Mouse (Mus musculus): ENCODE results near the gene Vav1.
"Not testable (repeated sequence)": the region's sequence is repeated elsewhere in the genome, so short reads cannot be mapped to it uniquely, and the experiment has no call there.

Gene Vav1

DNA sequence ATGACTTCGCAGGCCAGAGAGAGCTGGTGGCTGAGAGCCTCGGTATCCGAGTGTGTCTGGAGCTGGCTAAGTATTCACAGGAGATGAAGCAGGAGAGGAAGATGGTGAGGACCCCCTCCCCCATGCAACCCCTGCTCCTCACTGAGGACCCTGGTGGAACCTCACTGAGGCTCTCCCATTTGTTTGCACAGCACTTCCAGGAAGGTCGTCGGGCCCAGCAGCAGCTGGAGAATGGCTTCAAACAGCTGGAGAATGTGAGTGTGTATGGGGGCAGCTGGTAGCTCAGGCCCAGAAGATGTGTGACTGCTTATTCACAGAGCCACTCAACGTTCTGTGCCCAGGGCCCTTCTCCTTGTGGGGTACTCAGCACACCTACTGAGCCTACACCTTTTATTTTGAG is 25.6 kb upstream of the Vav1 start:
- DNase-seq = no peak

DNA sequence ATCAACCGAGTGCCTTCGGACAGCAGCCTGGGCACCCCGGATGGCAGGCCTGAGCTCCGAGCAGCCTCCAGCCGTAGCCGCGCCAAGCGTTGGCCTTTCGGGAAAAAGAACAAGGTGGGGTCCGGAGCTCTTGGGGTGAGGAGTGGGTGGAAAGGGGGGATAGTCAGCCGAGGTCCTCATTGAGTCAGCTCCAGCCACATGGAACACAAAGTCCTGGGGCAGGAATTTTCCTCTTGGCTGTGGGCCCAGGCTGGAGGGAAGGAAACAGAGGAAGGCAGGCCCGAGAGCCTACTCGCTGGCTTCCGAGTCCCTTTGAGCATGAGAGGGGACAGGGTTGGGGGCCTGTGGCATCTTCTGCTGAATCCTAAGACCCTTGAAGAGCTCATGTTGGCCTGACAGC is 23.5 kb upstream of the Vav1 start:
- no peak for DNase-seq

DNA sequence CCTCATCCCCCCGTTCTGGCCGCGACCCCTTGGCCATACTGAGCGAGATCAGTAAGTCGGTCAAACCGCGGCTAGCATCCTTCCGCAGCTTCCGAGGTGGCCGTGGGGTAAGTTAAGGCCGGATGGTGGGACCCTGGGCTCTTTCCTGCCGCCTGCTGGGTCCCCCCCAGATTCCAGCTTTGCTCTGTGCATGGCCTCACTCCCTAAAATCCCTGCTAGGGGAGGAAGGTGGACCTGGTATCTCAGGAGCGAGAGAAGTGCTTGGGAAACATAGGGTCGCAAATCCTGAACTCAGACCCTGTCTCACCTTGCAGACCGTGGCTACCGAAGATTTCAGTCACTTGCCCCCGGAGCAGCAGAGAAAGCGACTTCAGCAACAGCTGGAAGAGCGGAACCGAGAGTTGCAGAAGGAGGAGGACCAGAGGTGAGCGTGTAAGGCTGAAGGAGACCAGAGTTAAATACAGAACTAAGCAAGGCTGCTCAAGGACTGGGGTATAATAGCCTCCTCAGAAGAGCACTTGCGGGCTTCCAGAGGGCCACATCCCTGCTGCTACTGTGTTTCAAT is 21.9 kb upstream of the Vav1 start:
- no peak for DNase-seq

DNA sequence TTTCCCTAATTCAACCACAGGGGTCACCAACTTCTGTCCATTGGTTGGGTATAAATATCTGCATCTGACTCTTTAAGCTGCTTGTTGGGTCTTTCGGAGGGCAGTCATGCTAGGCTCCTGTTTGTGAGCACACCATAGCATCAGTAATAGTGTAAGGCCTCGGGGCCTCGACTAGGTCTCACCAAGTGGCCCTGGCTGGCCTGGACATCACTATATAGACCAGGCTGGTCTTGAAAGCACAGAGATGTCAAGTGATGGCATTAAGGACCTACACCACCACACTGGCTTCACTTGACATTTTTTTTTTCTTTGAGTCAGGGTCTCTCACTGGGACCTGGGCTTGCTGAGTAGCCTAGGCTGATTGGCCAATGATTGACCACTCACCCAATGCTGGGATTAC is 20.7 kb upstream of the Vav1 start:
- no peak for DNase-seq

DNA sequence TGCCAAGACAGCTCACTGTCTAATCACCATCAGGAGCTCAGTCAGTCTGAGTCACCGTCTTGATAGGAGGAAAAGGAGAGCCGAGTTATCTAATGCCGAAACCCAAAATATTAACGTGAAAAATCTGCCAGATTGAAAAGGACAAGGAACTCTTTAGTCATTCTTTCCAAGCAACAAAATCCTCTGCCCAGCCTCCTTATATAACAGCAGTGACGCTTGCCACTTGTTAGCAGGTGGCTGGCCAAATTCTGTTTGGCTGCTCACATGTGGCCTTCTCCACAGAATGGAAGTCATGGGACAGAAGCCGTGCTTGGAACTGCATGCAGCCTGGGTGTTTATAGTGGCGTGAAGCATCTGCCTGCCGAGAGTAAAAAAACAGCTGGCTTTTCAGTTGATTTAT is 19.2 kb upstream of the Vav1 start:
- peak; percentile 20 for DNase-seq

DNA sequence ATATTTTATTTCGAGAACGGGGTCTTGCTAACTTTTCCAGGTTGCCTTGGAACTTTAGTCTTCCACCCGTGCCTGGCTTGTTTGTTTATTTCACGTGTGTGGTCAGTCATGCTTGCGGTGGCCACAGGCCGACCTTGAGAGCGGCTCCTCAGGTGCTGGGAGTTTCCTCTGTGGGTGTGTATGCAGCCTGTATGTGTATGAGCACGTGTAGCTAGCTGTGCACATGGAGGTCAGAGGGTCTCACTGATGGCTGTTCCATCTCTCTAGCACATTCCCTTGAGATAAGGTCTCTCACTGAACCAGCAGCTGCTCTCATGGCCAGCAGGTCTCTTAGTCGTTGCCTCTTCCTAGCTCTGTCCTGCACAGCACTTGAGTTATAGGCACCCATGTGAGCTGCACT is 18.5 kb upstream of the Vav1 start:
- DNase-seq = peak; percentile 3

DNA sequence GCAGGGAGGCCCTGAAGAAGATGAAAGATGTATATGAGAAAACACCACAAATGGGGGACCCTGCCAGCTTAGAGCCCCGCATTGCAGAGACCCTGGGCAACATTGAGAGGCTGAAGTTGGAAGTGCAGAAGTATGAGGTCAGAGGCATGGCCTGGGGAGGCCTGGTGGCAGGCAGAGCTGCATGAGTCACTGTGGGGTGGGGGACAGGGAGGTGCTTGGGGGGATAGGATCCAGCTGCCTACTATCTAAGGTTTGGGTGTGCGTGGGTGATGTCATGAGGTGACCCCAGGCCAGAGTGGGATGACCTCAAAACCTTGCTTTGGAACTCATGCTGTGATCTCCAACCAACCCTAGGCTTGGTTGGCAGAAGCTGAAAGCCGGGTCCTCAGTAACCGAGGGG is 17.6 kb upstream of the Vav1 start:
- peak; percentile 11 for DNase-seq

DNA sequence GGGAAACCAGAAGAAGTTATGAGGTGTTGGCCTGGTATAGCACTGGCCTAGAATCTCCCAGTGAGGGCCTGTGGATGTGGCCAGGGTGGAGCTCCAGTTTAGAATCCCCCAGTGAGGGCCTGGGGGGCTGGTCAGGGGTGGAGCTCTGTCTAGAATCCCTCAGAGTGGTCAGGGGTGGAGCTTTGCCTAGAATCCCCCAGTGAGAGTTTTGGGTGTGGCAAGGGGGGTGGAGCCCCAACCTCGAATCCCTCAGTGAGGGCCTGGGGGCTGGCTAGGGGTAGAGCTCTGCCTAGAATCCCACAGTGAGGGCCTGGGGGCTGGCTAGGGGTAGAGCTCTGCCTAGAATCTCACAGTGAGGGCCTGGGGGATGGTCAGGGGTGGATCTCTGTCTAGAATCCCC is 17.1 kb upstream of the Vav1 start:
- DNase-seq = no peak

DNA sequence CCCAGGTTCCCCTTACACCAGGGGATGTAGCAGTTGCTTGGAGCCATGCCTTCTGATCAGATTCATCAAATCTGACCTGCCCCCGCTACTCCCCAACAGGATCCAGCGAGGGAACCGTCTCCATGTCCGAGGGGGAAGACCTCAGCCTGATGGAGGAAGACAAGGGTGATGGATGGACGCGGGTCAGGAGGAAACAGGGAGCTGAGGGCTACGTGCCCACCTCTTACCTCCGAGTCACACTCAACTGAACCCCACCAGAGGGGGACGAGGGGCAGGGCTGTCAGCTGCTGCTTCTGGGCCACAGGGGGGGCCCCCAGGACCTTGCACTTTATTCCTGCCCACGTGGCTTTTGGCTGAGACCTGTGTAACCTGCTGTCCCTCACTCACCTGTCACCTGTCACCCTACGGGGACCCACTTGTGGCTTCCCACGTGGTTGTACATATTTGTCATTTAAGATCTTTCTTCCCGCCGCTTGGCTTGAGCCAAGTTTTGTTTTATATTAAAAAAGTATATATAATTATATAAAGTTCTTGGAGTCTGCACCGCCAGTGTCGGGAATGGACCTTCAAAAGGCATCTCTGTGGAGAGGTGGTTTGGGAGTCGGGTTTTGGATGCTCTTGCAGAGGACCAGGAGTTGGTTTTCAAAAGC is 15.9 kb upstream of the Vav1 start:
- no peak for DNase-seq

DNA sequence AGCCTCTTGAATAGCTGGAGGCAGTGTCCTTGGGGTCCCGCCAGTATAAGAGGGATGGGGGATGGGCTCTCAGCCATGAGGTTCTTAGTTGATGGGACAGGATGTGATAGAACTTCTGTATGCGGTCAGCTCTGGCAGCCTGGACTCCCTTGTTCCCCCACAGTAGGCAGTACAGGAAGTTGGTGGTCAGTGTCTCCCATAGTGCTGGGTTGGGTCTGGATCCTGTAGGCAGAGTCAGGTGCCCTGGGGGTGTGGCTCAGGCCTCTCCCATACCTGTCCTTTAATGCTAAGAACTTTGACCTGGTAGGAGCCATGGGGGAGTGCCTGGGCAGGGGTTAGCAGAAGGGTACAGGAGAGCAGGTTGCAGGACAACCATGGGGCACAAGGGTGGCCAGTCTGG is 14.7 kb upstream of the Vav1 start:
- peak; percentile 32 for DNase-seq

DNA sequence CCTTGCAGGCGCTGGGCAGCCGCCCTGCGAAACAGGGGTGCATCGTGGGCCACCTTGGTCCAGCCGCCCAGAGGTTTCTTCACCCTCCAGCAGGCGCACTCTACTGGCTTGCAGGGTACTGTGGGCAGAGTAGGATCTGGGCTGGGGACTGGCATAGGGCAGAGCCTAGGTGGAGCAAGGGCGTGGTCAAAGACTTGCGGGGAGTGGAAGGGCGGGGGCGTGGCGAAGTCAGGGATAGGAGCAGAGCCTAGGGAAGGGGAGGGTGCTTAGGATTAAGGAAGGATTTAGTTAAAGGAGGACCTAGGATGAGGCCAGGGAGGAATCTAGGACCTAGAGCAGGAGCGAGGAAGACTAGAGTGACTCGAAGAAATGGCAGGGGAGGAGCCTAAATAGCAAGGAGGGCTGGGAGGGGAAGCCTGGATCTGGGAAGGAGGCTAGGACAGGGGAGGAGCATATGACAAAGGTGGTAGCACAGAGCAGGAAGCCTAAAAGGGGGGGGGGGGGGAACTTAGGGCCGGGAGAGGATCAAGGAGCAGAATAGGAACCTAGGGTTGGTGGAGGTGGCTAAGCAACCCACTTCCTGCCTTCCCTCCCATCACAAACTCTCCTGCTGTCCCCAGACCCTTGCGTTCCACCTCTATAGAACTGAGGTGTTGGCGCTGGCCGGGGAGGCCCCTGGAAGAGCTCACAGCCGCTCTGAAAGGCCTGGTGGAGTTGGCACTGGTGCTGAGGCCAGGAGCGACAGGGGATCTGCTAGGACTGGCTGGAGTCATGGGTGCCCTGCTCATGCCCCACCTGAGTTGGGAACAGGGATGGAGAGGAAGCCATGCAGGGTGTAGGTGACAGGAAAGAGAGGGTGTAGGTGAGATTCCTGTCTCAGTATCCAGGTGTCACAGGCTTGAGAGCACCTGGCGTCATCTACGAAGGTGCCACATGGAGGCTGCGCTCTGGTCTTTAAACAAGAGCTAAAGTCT is 13.6 kb upstream of the Vav1 start:
- DNase-seq = peak; percentile 83

DNA sequence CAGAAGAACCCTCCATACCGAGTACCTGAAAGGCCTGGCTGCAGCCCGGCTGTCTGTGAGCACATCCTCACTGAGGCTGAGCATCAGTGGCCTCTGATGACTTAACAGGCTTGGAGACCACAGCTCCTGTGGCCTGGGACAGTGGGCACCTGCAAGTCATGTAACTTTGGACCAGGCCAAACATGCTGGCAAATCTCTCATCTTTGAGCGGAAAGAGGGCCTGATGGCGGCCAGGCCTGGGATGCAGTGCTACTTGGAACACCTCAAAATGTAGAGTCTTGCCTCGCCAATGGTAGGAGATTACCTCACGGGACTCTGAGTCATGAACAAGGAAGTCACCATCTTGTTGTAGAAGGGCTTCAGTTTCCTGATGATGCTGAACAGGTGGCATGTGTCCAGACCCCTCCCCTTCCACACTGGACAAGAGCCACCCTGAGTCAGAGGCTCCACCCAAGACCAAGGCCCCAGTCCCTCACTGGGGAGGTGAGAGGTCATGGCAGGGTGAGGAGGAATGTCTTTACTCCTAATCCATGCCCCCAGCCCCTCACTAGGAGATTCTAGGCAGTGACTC is 11.3 kb upstream of the Vav1 start:
- no peak for DNase-seq

DNA sequence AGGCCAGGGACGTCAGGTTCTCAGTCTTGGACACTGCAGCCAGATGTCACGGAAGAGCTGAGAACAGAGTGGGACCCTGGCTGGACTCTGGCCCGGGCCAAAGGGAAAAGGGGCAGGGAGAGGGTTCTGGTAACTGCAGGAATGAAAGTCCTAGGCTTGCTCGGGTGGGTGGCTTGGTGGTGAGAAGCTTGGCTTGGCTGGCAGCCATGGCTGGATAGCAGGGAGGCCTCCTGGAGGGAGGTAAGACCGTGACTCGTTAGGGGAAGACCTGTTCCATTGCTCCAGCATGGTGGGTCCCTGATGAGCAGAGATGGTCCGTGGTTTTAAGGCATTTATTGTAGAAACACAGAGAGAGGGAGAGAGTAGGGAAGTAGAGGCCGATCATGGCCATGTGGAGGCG is 7.6 kb upstream of the Vav1 start:
- DNase-seq = peak; percentile 19

DNA sequence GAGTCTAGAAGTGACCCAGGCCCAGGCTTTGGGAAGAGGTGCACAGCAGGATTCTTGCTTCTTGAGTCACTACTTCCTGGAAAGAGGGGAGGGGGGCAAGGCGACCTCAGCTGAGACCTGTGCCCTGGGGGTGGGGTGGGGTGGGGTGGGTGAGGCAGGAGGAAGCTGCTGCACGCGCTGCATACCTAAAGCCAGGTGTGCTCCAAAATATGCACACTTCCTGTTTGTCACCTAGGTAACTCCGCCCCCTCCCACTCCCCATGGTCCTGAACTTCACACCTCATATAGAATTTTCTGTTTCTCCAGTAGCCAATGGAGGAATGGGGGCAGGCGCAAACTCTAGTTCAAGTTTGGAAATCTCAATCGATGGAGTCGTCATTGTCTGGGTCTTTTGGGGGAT is 5.1 kb upstream of the Vav1 start:
- DNase-seq = peak; percentile 35

DNA sequence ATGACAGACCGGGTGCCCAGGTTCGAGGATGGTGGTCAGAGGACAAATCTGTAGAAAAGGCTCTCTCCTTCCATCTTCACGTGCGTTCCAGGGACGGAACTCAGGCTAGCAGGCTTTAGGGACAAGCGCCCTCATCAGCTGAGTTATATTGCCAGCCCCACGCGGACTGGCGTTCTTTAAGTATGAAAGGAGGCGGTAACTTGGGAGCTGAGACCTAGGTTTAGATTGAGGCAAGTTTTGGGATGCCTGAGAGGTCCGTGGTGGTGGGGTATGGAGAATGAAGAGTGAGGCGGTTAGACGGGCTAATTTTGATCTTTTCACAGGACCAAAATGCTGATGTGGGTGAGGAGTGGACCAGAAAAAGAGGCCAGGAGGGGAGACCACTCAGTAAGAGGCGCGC is 4.2 kb upstream of the Vav1 start:
- DNase-seq = no peak

DNA sequence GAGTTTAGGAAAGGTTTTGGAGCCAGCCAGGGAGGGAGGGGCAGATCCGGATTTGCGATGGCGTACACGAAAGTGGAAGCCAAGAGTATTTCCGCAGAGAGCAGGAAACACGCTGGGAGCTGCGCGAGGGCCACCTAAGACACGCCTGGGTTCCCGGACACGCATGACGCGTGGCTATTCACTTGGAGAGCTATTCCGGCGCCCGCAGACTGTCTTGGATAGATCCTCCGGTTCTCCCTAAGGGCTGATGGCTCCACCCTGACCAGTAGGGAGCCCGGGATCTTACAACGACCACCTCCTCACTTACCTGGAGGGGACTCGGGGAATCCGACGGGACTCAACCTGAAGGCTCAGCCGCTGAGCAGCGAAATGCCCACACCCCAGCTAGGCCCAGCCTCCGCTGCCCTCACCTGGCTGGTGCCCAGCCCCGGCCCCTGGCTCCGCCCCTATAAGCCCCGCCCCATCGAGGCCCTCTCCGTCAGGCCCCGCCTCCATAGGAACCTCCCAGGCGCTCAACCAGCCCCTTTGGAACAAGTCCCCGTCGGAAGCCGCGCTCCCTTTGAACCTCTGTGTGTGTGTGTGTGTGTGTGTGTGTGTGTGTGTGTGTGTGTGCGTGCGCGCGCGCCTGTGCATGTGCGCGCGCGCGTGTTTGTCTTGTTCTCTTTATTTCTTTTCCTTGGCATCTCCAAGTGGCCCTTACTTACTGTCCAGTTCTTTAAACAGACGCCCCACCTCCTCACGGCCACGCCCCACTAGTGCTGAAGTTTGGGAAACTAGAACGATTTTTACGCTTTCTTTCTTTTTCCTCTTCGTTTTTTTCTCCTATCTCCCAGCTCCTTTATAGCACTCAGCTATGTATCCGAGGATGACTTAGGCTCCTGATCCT is 3.5 kb upstream of the Vav1 start:
- DNase-seq = peak; percentile 86

DNA sequence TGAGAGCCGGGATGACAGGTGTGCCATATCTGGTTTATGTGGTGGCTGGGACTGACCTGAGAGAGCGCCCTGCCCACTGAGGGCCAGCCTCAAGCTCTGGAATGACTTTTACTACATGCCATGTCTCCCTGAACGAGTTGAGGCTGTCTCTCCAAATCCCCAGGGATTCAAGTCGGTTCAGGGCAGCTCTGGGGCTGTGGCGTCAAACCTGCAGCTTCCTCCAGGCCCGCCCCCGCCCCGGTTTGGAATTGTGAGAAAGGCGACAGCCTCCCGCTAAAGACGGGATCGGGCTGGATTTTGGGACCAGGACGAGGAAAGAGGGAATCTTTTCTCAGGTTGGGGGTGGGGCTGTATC is 2.9 kb upstream of the Vav1 start:
- DNase-seq = peak; percentile 59

DNA sequence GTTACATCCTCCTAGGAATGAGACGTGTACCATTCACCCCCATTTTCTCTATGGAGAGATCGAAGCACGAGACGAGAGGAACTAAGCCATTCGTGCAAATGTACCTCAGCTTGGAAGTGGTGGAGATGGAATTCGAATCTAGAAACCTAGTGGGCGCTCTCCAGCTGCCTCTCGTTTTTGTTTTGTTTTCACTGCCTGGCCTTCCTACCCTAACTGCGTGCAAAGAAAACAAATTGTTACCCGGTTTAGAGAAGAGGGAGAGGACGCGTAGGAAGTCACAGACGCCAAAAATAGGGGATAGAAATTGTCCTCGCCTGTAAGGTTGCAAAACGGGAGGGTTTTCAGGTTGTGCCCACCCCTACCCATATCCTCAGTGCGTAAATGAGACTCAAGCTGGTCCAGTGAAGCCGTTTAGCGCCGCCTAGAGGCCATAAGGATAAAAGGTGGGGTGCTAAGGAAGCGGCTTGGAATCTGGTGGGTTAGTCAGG is 2.2 kb upstream of the Vav1 start:
- peak; percentile 79 for DNase-seq

DNA sequence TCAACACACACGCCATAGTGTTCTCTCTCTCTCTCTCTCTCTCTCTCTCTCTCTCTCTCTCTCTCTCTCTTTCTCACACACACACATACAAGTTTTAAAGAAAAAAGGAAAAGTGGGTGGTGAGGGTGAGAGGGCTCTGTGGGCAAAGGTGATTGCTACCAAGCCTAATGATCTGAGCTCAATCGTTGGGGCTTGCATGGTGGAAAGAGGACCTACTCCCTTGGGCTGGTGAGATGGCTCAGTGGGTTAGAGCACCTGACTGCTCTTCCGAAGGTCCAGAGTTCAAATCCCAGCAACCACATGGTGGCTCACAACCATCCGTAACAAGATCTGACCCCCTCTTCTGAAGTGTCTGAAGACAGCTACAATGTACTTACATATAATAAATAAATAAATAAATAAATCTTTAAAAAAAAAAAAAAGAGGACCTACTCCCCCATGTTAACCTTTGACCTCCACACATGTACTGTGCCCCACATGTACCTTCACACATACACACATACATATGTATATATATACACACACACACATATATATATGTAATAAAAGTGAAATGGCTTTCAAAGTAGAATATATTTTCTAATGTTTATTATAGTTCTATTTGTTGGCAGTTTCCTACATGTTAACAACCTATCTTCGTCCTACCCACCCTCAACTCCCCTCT is 1.2 kb upstream of the Vav1 start:
- DNase-seq = not testable (repeated sequence)

DNA sequence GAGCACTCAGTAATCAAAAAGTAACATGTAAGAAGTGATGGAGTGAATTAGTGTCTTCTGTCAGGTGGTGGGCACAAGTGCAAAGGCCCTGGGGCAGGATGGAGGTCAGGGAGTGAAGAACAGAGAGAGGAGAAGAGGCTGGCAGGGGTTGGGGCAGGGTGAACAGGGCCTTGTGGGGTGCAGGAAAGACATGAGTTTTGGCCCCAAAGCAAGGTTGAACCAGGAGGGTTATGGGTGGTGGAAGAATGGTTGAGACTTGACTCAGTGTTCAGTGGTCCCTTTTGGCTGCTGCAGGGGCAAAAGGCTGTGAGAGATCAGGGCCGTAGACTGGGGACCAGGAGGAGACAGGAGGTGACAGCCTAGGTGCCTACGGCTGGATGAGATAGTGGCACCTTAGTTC is 363 bp upstream of the Vav1 start:
- peak; percentile 26 for DNase-seq

DNA sequence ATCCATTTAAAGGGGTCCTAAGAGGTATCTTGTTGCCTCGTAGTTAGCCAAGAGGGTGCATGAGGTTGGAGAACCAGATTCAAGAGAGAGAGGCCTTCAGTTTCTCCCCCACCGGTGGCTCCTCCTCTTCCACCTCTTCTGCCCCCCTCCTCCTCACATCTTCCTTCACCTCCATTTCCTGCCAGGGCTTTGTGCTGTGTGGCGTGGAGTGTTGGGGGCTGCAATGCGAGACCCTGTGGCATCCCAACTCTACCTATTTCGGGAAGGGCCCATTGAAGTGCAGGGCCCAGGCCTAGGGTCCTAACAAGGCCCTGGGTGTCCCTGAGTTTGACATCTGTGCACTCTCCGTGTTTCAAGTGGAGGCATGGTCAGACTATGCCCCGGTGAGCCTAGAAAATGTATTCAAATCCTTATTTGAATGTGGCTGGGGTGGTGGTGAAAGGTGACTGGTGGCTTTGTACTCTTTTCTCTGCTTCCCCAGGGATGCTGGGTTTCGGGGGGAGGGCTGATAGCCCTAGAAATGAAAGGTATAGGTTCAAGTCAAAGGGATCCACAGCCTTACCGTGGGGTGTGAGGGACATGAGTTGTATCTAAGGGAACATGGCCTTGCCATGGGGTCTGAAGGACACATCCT is 808 bp downstream of the Vav1 start:
- no peak for DNase-seq

DNA sequence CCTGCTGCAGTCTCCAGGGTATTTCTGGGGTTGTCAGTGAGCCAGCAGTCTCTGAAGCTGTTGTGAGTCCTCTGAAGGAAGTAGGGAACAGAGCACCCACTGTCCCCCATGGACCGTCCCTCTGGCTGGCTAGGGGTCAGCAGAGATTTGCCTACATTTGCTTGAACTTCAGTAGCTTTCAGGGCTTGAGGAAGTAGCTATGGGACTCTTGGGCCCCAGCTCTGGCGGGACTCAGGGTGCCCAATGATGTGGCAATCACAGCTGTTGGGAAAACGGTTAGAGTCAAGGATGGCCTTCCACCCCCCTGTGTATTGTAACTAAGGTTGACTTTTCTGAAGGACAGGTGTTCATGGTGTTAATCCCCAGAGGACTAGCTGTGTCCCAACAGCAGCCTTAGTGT is 1.5 kb downstream of the Vav1 start:
- DNase-seq = no peak

Measured in cerebellum, adult 11-12 months (tissue).